Mouse (Mus musculus): ENCODE measurements at regions not wholly inside any gene's neighbourhood (a gene's known extent, or its start where the extent isn't known, plus 50 kb on each side); places are given as distances from the start of the nearest gene placed in this dataset.

DNA sequence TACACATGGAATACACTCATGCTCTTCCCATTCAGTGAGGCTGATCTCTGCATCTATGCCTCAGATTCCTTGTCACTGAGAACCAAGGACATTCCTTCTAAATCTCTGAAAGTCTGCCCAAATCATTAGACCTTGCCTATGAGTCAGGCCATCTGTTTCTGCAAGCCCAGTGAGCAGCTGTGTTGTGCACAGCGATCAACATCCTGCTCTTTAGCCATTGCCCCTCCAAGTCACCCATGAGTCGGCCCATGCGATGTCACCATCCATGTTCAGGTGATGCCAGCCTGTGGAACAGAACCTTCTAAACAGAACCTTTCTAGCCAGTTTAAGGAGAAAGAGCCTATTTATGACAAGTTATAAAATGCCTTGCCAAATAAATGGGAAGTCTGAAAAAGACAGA lies 66.4 kb upstream of the Sfrp2 start:
- no peak for DNase-seq

DNA sequence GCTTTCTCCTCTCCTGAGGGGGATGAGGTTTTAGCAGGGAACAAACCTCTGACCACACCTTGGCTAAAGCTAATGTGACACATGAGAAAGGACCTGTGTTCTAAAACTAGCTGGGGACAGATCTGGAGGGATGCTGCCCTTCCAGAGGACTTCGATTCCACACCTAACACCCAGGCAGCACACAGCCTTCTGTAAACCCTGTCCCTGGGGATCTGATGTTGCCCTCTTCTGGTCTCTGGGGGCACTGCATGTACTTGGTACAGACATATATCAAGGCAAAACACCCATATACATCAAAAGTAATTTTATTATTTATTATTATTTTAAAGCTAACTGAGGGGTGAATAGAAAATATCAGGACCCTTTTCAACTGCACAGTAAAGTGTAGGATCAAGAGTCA lies 65.0 kb upstream of the Sfrp2 start:
- DNase-seq: no peak

DNA sequence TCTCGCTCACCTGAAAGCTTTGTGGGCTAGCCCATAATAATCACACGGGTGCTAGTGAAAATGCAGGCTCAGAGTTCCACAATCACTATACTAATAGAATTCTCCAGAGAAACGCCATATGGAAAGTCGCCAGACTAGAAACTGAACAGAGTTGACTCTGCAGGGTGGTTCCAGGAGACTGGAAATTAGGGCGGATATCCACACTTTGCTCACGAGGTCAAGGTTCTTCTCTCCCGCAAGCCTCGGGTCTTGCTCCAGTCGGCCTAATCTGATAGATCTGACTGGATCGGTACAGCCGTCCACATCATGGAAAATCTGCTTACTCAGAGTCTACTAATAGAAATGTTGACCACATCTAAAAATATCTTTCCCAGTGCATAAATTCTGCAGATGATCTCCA lies 61.6 kb upstream of the Sfrp2 start:
- DNase-seq: no peak

DNA sequence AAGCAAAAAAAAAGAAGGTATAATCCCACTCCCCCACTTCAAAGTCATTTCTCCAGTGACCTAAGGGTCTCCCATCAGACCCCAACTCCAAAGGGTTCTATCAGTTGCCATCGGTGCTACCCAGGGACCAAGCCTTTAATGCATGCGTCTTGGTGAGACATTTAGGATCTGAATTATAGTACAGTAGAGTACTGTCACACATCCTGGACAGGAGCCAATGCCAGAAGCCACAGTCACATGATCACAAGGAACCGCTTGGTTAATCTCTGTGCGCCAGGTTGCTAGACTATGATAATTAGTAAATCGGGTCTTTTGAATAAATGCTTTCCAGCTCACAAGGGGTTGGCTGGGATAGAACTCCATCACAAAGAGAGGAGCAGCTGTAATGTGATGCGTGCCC lies 60.9 kb upstream of the Sfrp2 start:
- no peak for DNase-seq

DNA sequence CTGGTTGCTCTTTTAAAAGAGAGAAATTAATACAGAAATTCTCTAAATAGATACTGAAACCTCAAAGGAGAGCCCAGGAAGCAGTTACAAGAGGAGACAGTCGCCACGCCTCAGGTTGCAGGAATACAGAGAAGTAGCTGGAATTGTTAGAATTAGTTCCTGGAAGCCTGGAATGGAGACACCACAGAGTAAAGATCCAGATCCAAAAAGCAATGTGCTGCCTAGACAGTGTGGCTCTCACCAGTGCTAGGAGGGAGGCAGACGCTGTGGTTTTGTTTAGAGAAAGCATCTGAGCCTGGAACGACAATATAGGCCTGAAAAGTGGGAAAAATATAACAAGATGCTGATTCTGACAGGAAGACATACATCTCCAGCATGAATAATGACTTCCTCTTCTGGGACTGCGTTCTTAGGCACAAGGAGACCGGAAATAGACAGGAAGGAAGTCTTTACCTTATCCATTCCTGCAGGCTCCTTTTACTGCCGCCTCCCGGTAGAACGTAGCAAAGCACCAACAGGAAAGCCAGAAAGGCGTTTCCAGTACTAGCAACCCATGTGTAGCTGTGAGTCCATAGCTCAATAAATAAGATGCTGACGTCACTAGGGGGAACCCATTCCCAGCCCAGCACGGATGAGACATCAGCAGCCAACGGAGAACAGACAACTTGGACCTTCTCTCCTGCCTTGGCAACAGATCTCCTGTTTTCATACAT lies 59.4 kb upstream of the Sfrp2 start:
- no peak for DNase-seq

DNA sequence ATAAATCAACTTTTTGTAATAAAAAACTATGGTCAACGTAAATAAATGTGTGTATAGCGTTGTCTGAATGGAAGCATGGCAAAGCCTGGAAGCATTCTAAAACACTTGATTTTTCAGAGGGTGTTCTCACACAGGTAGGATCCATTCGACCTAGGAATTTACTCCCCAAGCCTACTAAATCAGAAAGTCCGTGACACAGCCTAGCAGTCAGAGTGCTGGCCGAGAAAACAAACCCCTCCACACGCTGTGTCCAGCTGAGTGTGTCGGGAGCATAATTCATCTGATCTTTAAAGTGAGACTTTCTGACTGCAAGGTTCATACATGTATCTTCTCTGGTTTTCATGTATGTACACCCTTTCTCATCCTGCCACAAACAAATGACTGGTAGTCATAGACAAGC lies 58.8 kb upstream of the Sfrp2 start:
- DNase-seq: no peak

GRCm38 (mm10) chr3:83708973-83709372 lies 57.1 kb upstream of the Sfrp2 start:
- no peak for DNase-seq

DNA sequence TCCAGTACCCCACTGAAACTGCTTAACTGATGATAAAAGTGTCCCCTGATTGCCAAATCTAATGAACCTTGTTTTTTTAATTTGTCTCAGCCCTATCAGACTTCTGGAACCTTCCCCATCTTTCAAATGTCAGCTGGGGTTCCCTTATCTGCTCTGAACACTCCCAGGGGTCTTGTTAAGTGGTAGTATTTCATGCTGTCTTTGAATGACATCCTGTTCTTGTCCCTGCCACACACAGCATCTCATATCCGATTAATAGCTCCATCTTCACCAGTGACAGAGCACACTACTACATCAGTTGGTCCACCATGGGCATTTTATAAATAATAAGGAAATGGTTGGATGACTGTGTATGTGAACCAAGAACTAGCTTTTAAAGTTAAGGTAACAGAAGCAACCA lies 56.6 kb upstream of the Sfrp2 start:
- DNase-seq: no peak

DNA sequence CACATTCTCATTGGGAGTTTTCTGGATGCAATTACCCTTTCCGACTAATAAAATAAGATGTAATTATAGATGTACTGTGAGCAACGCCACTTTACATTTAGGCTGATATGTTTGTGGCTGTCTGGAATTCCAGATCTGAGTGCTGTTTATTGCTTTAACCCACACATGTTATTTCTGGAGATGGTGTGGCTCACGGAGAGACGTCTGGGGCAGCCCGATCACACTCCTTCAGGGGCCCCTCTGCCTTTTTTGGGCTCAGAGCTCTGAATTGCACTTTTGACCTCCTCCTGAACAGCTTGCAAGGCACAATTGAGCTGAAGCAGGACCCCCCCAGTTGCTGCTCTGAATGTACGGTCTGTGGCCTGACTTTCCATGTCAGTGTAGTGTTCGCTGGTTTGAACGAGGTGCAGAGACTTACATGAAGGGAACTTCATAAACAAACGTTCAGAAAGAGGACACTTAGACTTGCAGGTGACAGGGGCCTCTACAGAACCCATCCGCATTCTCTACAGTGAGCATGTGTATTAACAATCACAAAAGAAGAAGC lies 55.1 kb upstream of the Sfrp2 start:
- DNase-seq: no peak

- no peak for DNase-seq
Observed at GRCm38 (mm10) chr3:83712355-83712754, 53.8 kb upstream of the Sfrp2 start.

- DNase-seq: no peak
Observed at GRCm38 (mm10) chr3:83714572-83714971, 51.5 kb upstream of the Sfrp2 start.

Data from cerebellum, adult 18-20 months (tissue).